ENCODE assay signal across 8 mouse cellular contexts in the genomic region with DNA sequence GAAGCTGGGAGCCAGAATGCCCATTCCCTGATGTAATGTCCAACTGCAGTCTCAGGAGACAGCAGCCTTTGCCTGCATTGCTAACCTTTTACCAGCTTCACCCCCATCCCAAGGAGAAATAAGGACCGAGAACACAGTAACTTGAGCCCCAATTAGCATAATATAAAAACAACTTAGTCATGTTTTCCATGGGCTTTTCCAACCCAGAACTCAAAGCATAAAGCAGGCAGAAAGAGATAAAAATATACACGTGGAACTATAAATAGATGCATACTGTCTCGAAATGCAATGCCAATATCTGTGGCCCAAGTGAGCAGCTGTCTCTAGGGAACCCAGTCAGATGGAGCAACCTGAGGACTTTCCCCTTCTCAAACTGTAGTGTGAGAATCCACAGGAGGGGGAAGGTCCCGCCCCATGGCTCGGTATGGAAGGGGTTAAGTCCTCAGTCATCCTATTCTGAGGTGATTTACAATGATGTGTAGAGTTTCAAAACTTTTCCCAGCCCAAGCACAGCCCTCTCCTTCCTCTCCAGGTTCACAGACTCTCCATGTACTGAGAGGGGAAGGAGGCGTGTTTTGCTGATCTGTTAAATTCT. TPM values are rescaled to one million over a fixed set of nuclear protein-coding genes. Genes with fewer than 3 reads are reported as not detected.
DNase-seq lines count a peak whose midpoint lies in the region; ATAC-seq and TF ChIP-seq lines count a peak whose summit lies in the region.

Ccdc80 (plus strand) TSS at position 266 of the 595 bp plus-strand sequence.

- H3K36me3 ChIP-seq in CH12.LX (replicated peaks in 1 of 2; ENCODE audit: control insufficient read depth in 1 of 2, insufficient read depth in 1 of 2, low read length in 1 of 2) = no peaks in the 10 kb centered on the region
- no peaks in the 10 kb centered on the region for H3K36me3 ChIP-seq in embryonic facial prominence, embryonic 15.5 days
- H3K36me3 ChIP-seq in heart, embryonic 13.5 days = 0 out of 2 replicates have a peak, but pooled peaks cover 8% of the 10 kb centered on the region
- H3K36me3 ChIP-seq in limb, embryonic 14.5 days (ENCODE audit: control insufficient read depth, insufficient read depth, low read length) = no peaks in the 10 kb centered on the region

- TF ChIP-seq EP300 in CH12.LX (IDR thresholded peaks at IDR 0.05; ENCODE audit: low read length) = peak; percentile 91

- no peaks in the 10 kb centered on the region for H3K9me3 ChIP-seq in CH12.LX (replicated peaks; ENCODE audit: low read length)
- H3K9me3 ChIP-seq in embryonic facial prominence, embryonic 15.5 days (replicated peaks) = no peaks in the 10 kb centered on the region
- H3K9me3 ChIP-seq in heart, embryonic 13.5 days = no peaks in the 10 kb centered on the region
- H3K9me3 ChIP-seq in limb, embryonic 14.5 days (ENCODE audit: control insufficient read depth, low read length) = no peaks in the 10 kb centered on the region

- H3K79me2 ChIP-seq in CH12.LX (replicated peaks; ENCODE audit: control insufficient read depth, extremely low read depth, insufficient read depth, poor library complexity, severe bottlenecking) = no peaks in the 10 kb centered on the region

- dilution Hi-C loops in CH12.LX (cut with MboI; ENCODE audit: extremely low pct_ligation_motif_present, extremely low pct_unique_long_range_greater_than_20kb, low sequenced_read_pairs) = no loop called here

- no peak; the same call in 1 of the 2 replicates for TF ChIP-seq RAD21 in CH12.LX (IDR thresholded peaks at IDR 0.05; ENCODE audit: low read depth, low read length)

- in situ Hi-C loops in CH12.LX (cut with MboI; ENCODE audit: low pct_ligation_motif_present, low pct_unique_long_range_greater_than_20kb, low sequenced_read_pairs) = loop anchor here (5.0 to 25.0 kb wide), 2 partner anchors 131 to 606 kb away; no protein-coding TSS in a partner anchor

- no peaks in the 10 kb centered on the region for H3K27me3 ChIP-seq in CH12.LX (replicated peaks)
- no peaks in the 10 kb centered on the region for H3K27me3 ChIP-seq in embryonic facial prominence, embryonic 15.5 days
- H3K27me3 ChIP-seq in heart, embryonic 13.5 days (replicated peaks) = no peaks in the 10 kb centered on the region
- H3K27me3 ChIP-seq in limb, embryonic 14.5 days (ENCODE audit: control insufficient read depth, insufficient read depth, low read length) = no peaks in the 10 kb centered on the region

- H3K27ac ChIP-seq in CH12.LX (ENCODE audit: insufficient read depth, low read depth) = no peak within 1 kb of the TSS
- H3K27ac ChIP-seq in embryonic facial prominence, embryonic 15.5 days (replicated peaks) = peak within 1 kb of the TSS; percentile 86
- peak within 1 kb of the TSS; percentile 97 for H3K27ac ChIP-seq in heart, embryonic 13.5 days (replicated peaks)
- H3K27ac ChIP-seq in limb, embryonic 14.5 days (replicated peaks; ENCODE audit: low read depth, low read length) = peak within 1 kb of the TSS; percentile 86
- H3K27ac ChIP-seq in olfactory bulb, adult 2 months (ENCODE audit: insufficient read depth, low read depth, low read length) = no peak within 1 kb of the TSS

- peak within 1 kb of the TSS; percentile 24; the same call in 1 of the 2 replicates for H3K9ac ChIP-seq in CH12.LX (ENCODE audit: insufficient read depth, low read depth)
- peak within 1 kb of the TSS; percentile 53 for H3K9ac ChIP-seq in embryonic facial prominence, embryonic 15.5 days
- peak within 1 kb of the TSS; percentile 93 for H3K9ac ChIP-seq in heart, embryonic 13.5 days
- peak within 1 kb of the TSS; percentile 75 for H3K9ac ChIP-seq in limb, embryonic 14.5 days (ENCODE audit: low read depth, low read length, severe bottlenecking)

- H3K4me1 ChIP-seq in CH12.LX (ENCODE audit: control insufficient read depth in 1 of 2, insufficient read depth in 2 of 2) = peaks cover 10 to 55% of the 10 kb centered on the region in 2 experiments
- H3K4me1 ChIP-seq in embryonic facial prominence, embryonic 15.5 days = peaks cover 21% of the 10 kb centered on the region
- H3K4me1 ChIP-seq in heart, embryonic 13.5 days = peaks cover 68% of the 10 kb centered on the region
- peaks cover 32% of the 10 kb centered on the region for H3K4me1 ChIP-seq in limb, embryonic 14.5 days (ENCODE audit: control insufficient read depth, insufficient read depth, low read length)
- peaks cover 7% of the 10 kb centered on the region; the same call in 1 of the 2 replicates for H3K4me1 ChIP-seq in olfactory bulb, adult 2 months (ENCODE audit: control insufficient read depth, insufficient read depth, low read length)

- H3K4me3 ChIP-seq in CH12.LX (replicated peaks in 1 of 3; ENCODE audit: low read depth in 2 of 3, low read length in 2 of 3, poor library complexity in 1 of 3) = peak within 1 kb of the TSS; percentile 1 to 65 (median 2)
- peak within 1 kb of the TSS; percentile 44 for H3K4me3 ChIP-seq in embryonic facial prominence, embryonic 15.5 days (replicated peaks)
- peak within 1 kb of the TSS; percentile 67 for H3K4me3 ChIP-seq in heart, embryonic 13.5 days
- peak within 1 kb of the TSS; percentile 48 for H3K4me3 ChIP-seq in limb, embryonic 14.5 days (replicated peaks; ENCODE audit: low read length)
- peak within 1 kb of the TSS; percentile 3; the same call in 1 of the 2 replicates for H3K4me3 ChIP-seq in olfactory bulb, adult 2 months (ENCODE audit: insufficient read depth, low read depth, low read length)

- H3K4me2 ChIP-seq in CH12.LX (ENCODE audit: insufficient read depth, low read depth, poor library complexity, severe bottlenecking) = peak within 1 kb of the TSS; percentile 68
- H3K4me2 ChIP-seq in embryonic facial prominence, embryonic 15.5 days (replicated peaks) = peak within 1 kb of the TSS; percentile 63
- peak within 1 kb of the TSS; percentile 81 for H3K4me2 ChIP-seq in heart, embryonic 13.5 days
- H3K4me2 ChIP-seq in limb, embryonic 14.5 days (replicated peaks; ENCODE audit: low read depth, low read length, severe bottlenecking) = peak within 1 kb of the TSS; percentile 59

- no peak for TF ChIP-seq POLR2A in CH12.LX (IDR thresholded peaks at IDR 0.05; ENCODE audit: low read depth, low read length)
- peak; percentile 61; the same call in 1 of the 2 replicates for TF ChIP-seq POLR2A in limb, embryonic 14.5 days (IDR thresholded peaks at IDR 0.05; ENCODE audit: borderline replicate concordance, extremely low read depth, insufficient read depth, insufficient read length)
- no peak for TF ChIP-seq POLR2A in olfactory bulb, adult 2 months (IDR thresholded peaks at IDR 0.05; ENCODE audit: insufficient read depth, low read depth, low read length)

- 5% methylated on average over 6 of the region's 6 CpGs for WGBS in embryonic facial prominence, embryonic 15.5 days
- WGBS in heart, embryonic 13.5 days = under 1% methylated on average over 6 of the region's 6 CpGs
- WGBS in limb, embryonic 14.5 days = 7% methylated on average over 6 of the region's 6 CpGs
- 17% methylated on average over 6 of the region's 6 CpGs for WGBS in olfactory bulb, adult 2 months

- no peak for TF ChIP-seq CTCF in CH12.LX (conservative IDR thresholded peaks at IDR 0.05 in 1 of 2, IDR thresholded peaks at IDR 0.05 in 1 of 2; ENCODE audit: low read depth in 2 of 2, low read length in 2 of 2)
- no peak for TF ChIP-seq CTCF in olfactory bulb, adult 2 months (IDR thresholded peaks at IDR 0.05; ENCODE audit: insufficient read depth, low read depth, low read length)

- peak; percentile 71 for ATAC-seq in embryonic facial prominence, embryonic 15.5 days (ENCODE audit: insufficient number of reproducible peaks, low FRiP score, low TSS enrichment, low read depth)
- peak; percentile 25; the same call in 1 of the 2 replicates for ATAC-seq in heart, embryonic 13.5 days (ENCODE audit: extremely low read depth, insufficient number of reproducible peaks, low FRiP score, low TSS enrichment)
- ATAC-seq in limb, embryonic 14.5 days (ENCODE audit: low FRiP score, low read depth) = peak; percentile 83

- peak; percentile 36 for DNase-seq in 3134 (ENCODE audit: extremely low read depth, insufficient read length, low spot score)
- DNase-seq in CH12.LX (ENCODE audit: extremely low read depth) = peak; percentile 93
- peak; percentile 74 for DNase-seq in limb, embryonic 14.5 days (ENCODE audit: low spot score)
- DNase-seq in layer of hippocampus, postnatal 14 days (ENCODE audit: low spot score in 2 of 2) = no peak
- DNase-seq in frontal cortex, postnatal 10 days (ENCODE audit: low spot score in 2 of 2) = no peak

TF ChIP-seq in CH12.LX, 34 proteins besides CTCF, POLR2A, EP300 and RAD21 (continues in another document):
- peak; percentile 67 for TF ChIP-seq MAFK (IDR thresholded peaks at IDR 0.05; ENCODE audit: insufficient replicate concordance, low read length)
- TF ChIP-seq JUN (IDR thresholded peaks at IDR 0.05; ENCODE audit: insufficient read depth, low read depth, low read length) = peak; percentile 88
- TF ChIP-seq MAZ (IDR thresholded peaks at IDR 0.05; ENCODE audit: low read depth, low read length) = peak; percentile 88
- no peak for TF ChIP-seq NELFE (IDR thresholded peaks at IDR 0.05; ENCODE audit: low read depth, low read length)
- TF ChIP-seq JUND (conservative IDR thresholded peaks at IDR 0.05; ENCODE audit: low read depth, low read length) = peak; percentile 93
- TF ChIP-seq ZC3H11A (IDR thresholded peaks at IDR 0.05; ENCODE audit: low read depth, low read length) = no peak
- no peak for TF ChIP-seq SMC3 (IDR thresholded peaks at IDR 0.05; ENCODE audit: low read depth, low read length)
- TF ChIP-seq CHD1 (IDR thresholded peaks at IDR 0.05; ENCODE audit: low read depth, low read length) = peak; percentile 52; the same call in 1 of the 2 replicates
- TF ChIP-seq USF1 (IDR thresholded peaks at IDR 0.05; ENCODE audit: low read depth, low read length) = no peak
- TF ChIP-seq MAX (IDR thresholded peaks at IDR 0.05; ENCODE audit: low read length) = peak; percentile 82
- TF ChIP-seq BHLHE40 (IDR thresholded peaks at IDR 0.05; ENCODE audit: low read depth, low read length) = peak; percentile 88
- no peak for TF ChIP-seq E2F4 (IDR thresholded peaks at IDR 0.05; ENCODE audit: insufficient replicate concordance, low read depth, low read length)
- TF ChIP-seq POLR2AphosphoS2 (IDR thresholded peaks at IDR 0.05; ENCODE audit: low read depth, low read length) = no peak
- no peak for TF ChIP-seq TBP (conservative IDR thresholded peaks at IDR 0.05; ENCODE audit: low read depth, low read length)

RNA-seq across cellular contexts. Expression of gene Ccdc80, which starts in this region (rescaled TPM):
- total RNA-seq in CH12.LX (2012; rRNA removed) (9.5 TPM in 2 replicates), CH12.LX (2014; rRNA removed) (2.6 and 3.9 TPM in 2 replicates)
- polyA plus RNA-seq in CH12.LX (2012; ENCODE audit: insufficient read length, low read depth) = 6.1 and 6.6 TPM in 2 replicates
- polyA plus RNA-seq in embryonic facial prominence, embryonic 15.5 days (2015; fragmentation: Nextera tagmentation; extraction: Ambion mirVana) = 75.7 and 76.0 TPM in 2 replicates
- polyA plus RNA-seq in heart, embryonic 13.5 days (2015; fragmentation: Nextera tagmentation; extraction: Ambion mirVana) = 102 and 111 TPM in 2 replicates
- 44.5 and 56.9 TPM in 2 replicates for polyA plus RNA-seq in limb, embryonic 14.5 days (2012; rRNA removed)
- polyA plus RNA-seq in limb, embryonic 14.5 days (2014; fragmentation: Nextera tagmentation; extraction: Ambion mirVana) = 94.4 and 107 TPM in 2 replicates
- not detected in 2 replicates for polyA plus RNA-seq in olfactory bulb, adult 2 months (2012; ENCODE audit: insufficient read depth, insufficient read length, low replicate concordance, missing spikeins)
- 1 to 10 TPM; 6.5 to 9.8 TPM for total RNA-seq in layer of hippocampus, postnatal 14 days (2021)

Comparison
In these comparisons a context has a peak if more than half of its experiments do, and no peak if none do; other contexts are left out.
1. DNase-seq: peak in 3134 (single experiment), CH12.LX (single experiment) and limb, embryonic 14.5 days (single experiment); none in layer of hippocampus, postnatal 14 days (0 of 2) and frontal cortex, postnatal 10 days (0 of 2).
2. H3K27ac ChIP-seq: peak in embryonic facial prominence, embryonic 15.5 days (single experiment), heart, embryonic 13.5 days (single experiment) and limb, embryonic 14.5 days (single experiment); none in CH12.LX (single experiment) and olfactory bulb, adult 2 months (single experiment).
3. H3K4me3 ChIP-seq: peak in every context shown above with its lines; median percentile 67 in heart, embryonic 13.5 days; 48 in limb, embryonic 14.5 days; 44 in embryonic facial prominence, embryonic 15.5 days; 3 in olfactory bulb, adult 2 months; 2 in CH12.LX.
4. H3K9ac ChIP-seq: peak in every context shown above with its lines; median percentile 93 in heart, embryonic 13.5 days; 75 in limb, embryonic 14.5 days; 53 in embryonic facial prominence, embryonic 15.5 days; 24 in CH12.LX.
5. ATAC-seq: peak in every context shown above with its lines; median percentile 83 in limb, embryonic 14.5 days; 71 in embryonic facial prominence, embryonic 15.5 days; 25 in heart, embryonic 13.5 days.
6. Peak in every context shown above with its lines, with median percentiles within 50 percentile points of each other: H3K4me2 ChIP-seq.